Mouse (Mus musculus) lung, postnatal 36 days (tissue): Measurements from ENCODE around the gene Fbh1.

Source experiments
- DNase-seq: peaks from one replicate; pipeline ENCODE4 v3.0.0; 2022; ENCODE audit warnings: mixed read lengths

The Fbh1 gene

DNA sequence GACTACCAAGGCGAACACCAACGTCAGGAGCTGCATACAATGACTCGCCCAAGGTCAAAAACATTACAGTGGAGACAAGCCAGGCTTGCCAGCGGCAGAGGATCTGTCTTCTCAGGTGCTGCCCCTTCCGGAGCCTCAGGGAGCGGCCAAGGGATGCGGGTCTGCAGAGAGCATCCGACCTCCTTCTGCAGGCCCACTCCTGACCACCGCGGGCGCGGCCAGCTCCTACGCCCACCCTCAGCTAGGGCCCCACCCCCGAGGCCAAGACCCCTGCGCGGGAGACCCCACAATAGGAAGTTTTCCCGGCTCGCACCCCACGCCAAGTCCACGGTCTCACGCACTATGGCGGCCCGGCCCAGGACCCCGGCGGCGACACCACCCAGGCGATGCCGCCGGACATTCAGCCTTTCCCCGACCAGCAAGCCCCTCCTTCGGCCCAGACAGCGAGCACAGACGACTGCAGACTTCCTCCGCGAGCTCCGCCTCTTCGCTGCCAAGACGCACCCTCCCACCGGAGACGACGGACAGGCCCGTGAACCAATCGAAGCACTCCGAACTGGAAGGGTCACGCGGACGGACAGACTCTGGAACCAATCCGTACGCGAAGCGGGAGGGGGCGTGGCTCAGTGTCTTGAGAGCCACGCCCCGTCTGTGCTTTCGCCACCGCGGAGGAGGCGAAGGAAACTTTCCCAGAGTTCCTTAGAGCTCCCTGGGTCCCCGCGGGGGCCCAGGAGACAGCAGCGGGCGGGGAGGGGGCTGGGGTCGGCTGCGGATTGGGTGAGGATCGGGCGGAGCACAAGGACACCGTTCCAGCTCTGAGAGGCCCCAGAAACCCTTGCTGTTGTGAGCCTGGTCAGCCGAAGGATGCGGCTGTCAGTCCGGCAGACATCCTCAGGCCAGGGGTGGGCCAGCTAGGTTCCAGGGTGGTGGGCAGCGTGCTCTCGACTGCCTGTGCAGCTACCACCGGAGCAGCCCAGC, at the start of gene Fbh1, which contains the start of gene Ankrd16:
Fbh1 (minus strand) TSS at position 492 of the 978 bp plus-strand sequence.
Ankrd16 (plus strand) TSS at position 786 of the 978 bp plus-strand sequence.
- peak; percentile 100 for DNase-seq

DNA sequence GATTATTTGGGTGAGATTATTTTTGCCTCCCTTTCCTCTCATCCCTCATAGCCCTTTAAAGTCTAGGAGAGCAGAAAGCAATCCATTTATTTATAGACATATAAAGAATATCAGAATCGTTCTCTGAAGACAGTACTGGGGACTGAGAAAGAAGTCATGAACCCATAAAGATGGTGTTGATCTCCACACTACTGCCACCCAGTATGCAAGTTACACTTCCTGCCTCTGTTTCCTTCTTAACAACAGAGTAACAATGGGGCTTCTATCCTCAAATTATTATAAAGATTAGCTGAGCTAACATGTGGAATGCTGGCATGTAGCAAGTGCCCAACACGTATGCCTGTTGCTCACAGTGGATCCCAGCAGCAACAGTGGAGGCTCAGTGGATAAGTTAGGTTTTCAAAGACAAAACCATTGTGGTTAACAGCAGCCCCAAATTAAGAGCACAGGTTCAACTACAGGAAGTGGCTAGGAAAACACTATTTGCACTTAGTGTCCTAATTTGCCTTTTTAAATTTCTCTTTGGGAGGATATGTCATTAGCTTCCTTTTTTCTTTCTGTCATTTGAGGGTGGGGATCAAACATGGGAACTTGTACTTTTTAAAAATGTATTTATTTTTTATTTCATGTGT, 24.0 kb upstream of the Fbh1 start:
- DNase-seq, result no peak

DNA sequence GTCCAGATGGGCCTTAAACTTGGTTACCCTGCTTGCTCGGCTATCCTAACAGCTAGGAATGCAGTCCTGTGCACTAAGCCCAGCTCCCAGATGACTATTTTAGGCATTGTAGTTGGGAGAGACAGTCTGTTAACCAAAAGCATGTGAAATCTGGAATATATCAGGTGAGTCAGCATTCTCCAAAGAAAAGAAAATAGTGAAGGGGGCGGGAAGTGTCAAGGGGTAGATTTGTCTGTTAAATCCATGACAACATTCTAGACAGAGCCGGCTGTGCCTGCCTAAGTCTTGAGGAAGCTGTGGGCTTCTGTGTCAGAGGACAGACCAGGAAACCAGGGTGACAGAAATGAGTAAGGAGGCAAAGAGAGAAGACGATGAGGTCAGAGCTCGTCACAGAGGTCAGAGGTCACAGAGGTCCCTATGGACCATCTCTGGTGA, 20.6 kb upstream of the Fbh1 start:
- no peak for DNase-seq

DNA sequence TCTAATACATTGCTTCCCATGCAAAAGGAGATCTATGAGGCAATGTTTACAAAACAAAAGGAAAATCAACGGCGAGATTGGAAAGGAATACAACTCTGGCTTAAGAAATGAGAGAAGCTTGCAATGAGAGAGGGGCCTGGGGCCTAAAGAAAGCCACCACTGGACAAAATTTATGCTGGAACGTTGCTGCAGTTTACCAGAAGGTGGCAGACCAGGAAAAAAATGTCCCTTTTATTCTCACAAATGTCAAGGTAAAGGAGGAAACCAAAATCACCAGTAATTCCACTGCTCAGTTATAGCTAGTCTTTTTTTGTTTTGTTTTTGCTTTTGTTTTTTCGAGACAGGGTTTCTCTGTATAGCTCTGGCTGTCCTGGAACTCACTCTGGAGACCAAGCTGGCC, 17.3 kb upstream of the Fbh1 start:
- no peak for DNase-seq

DNA sequence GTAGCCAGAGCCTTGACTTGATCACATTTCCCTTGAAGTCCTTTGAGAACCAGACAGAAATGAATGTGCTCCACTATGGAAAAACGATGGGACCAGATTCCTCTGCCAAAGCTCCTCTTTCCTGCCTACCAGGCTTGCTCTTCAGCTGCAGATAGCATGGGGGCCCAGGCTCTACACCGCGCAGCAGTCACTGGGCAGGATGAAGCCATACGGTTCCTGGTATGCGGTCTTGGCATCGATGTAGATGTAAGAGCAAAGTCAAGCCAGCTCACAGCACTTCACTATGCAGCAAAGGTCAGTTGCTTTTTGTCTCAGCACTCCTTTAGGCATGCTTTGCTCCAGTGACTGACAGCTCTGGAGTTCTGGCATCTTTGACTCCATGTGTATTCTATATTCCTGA, 6.8 kb upstream of the Fbh1 start:
- DNase-seq, result no peak

DNA sequence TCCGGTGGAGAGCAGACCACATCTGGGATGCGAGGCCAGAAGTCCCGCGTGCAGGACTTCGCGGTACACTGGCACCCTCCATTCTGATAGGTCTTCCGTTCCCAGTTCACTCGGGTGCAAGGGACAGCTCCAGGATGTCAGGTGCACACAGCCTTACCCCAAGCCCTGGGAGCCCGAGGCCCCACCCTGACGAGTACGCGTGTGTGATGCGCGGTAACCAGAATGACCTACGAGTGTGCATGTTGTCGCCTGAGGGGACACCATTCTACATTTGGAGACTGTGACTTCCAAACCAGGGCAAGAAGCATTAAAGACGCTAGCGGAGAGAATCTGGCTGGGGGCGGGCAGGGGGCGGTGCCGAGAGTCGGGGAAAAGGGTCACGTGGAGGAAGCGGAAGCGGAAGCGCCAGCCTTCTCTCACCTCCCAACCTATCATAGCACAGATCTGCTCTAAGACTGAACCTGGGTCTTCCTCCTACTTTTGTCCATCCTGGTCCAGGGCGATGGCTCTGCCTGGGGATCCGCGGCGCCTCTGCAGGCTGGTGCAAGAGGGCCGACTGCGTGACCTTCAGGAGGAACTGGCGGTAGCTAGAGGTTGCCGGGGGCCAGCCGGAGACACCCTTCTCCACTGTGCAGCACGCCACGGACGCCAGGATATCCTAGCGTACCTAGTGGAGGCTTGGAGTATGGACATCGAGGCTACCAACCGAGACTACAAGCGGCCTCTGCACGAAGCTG, 873 bp upstream of the Fbh1 start:
- DNase-seq, result peak; percentile 90

DNA sequence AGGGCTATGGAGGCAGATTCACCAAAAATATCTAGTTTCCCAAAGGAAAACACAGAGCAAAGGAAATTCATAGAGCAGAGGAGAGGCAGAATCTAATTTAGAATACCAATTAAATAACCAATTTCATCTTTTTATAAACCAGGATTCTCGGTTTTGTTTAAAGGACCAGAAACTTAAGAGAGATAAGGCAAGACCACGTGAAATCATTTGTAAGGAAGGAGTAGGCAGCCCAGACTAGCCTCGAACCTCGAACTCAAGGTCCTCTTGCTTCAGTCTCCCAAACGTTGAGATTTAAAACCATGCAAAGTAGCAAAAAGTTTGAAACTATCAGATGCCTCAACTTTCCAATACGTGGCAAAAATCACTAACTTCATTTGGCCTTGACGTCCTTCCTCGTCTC, 967 bp downstream of the Fbh1 start:
- DNase-seq, result no peak

DNA sequence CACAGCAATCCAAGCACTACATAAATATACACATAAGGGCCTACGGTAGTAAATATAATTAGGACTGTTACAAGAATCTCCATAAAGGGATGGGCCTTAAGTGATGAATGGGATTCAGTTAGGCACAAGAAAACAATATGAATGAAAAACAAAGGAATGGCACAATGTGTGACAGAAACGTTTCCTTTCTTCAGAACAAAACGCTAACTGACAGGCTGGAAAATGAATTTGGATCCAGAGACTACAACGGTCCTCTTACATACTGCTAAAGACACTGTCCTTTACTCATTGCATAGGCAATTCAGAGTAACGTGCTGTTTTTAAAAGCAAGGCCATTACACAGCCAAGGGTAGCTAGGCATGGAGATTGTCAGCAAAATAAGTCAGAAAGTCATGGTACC, 2.3 kb downstream of the Fbh1 start:
- no peak for DNase-seq

DNA sequence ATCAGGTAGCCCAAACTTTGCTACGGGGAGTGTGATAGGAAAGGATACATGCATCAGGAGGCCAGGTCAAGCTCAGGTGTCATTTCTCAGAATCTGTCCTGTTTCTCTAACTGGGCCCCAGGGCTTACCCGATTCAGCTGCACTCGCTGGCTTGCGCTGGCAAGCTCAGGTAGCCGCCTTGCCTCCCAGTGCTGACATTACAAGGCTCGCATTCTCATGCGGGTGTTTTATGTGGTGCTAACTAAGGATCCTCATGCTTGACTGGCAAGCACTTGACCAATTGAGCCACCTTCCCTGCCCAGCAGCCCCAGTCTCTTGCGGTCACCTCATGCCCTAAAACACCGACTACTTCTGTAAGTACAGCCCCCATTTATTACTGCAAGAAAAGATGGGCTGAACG, 3.0 kb downstream of the Fbh1 start:
- DNase-seq, result no peak

DNA sequence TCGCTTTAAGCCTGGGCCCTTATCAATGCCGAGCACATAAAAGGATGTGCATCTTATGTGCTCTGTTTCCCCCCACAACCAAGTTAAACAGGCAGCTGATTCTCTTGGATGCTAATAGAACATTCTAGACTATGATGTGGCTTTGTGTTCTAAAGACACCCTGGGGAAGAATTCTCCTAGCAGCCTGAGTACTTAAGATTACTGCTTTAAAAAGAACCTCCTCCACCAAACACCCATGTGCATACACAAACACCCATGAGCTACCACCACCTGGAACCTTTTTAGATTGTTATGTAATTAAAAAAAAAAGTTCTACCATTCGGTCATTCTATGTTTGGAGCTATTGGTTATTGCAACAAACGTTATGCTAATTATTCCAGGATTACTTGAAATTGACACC, 5.0 kb downstream of the Fbh1 start:
- DNase-seq, result no peak

DNA sequence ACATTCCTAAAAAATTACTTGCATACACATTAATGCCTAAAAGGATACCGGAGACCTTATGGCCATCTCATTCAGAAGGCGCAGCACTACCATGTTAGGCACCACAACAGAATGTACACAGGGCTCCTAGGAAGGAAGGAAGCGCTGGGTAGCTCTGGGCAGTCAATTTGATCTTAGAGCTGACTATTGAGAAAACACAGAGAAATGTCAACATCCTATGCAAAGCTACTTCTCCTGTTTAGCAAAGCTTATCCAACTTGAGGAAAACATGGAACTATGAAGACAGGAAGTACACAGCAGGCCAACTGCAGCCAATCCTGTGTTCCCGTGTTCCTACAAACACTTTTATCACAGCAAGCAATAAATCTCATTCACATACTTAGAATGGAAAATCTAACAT, 5.7 kb downstream of the Fbh1 start:
- DNase-seq, result no peak

DNA sequence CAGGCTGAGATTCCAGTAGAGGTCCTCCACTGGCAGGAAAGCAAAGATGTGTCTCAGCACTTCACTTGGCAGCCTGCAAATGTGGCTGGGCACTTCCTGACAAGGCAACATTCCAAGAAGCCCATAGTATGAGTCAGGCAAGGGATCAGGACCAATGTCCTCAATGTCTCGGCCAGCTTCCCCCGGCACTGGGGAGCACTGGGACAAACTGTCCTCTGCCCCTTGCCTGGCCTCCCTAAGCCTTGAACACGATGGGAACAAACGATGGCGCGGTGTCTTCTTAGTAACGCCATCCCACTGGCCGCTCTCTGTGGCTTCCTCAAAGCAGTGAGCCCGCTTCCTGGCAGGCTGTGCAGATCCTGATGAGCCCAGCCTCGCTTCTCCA, 10.2 kb downstream of the Fbh1 start:
- no peak for DNase-seq

DNA sequence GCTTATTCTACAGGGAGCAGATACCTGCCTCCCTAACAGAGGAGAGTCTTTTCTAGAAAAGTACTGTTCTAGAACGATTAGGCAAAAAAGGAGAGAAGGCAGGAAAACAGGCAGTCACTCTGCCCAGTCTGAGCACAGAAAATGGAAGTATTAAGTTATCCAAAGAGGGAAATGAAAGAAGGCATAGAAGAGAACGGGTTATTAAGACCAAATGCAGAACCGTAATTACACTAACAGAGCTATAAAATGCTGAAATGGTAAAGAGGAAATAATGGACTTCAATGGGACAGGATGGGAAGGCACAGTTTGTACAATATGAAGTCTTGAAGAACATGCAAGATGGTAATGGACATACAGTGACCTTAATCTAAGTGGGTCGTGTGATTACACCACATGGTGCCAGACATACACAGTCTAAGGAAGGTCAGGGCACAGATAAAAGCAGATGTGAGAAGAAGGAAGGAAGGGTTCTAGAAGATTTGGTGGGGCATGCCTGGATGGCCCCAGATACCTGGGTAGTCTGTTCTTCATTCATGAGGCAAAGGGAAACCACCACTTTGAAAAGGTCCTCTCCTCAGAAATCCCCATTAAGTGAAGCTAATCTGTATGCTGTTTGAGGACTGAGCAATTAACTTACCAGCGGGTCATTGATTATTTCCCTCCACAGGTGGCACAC, 10.8 kb downstream of the Fbh1 start:
- DNase-seq, result no peak

DNA sequence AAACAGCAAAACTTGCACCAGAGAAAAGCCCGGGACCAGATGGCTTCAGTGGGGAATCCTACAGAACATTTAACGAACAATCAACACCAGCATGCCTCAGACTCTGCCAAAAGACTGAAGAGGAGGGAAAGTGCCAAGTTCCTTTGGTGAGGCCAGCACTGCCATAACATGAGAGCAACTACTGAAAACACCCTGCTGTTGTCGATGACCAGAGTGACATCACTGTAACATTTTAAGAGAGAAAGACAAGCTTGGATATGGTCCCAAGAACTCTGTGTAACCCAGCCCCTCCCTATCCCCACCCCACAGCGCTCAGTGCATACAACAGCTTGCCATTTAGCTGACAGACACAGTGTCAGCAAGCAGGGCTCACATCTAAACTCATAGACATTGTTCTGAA, 11.7 kb downstream of the Fbh1 start:
- DNase-seq, result peak; percentile 8

DNA sequence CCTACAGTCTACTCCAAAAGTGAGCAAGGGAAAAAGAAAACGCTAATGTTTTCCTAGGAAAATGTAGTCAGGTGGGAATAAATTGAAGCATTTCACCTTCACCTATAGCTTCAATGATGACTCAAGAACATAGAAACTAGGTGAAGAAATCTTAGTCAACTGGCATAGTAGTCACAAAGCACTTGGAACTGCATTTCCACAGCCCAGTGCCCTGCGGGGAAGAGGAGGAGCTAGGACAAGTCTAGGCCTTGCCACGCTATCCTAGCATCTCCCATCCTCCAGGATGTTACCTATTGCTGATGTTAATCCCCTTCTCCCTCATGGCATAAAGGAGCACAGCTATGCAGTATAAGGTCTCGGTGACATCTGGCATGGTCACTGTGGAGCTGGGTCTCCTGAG, 14.8 kb downstream of the Fbh1 start:
- no peak for DNase-seq

DNA sequence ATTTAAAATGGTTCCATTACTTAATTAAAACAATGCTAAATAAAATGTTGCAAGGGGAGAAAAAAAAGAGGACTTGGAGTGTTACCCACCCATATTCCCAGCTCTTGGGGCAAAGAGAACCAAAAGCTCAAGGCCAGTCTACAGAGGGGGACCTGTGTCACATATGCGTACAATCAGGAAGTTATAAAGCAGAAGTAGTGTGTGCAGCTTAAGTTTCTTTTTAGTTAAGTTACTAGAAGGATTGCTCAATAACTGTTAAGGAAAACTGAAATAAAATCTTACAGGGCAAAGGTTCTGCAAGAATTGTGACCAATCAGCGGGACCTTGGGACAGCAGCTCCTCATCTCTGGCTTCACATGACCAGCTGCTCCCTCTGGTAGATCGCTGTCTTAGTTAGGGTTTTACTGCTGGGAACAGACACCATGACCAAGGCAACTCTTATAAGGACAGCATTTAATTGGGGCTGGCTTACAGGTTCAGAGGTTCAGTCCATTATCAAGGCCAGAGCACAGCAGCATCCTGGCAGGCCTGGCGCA, 37.8 kb downstream of the Fbh1 start:
- peak; percentile 21 for DNase-seq

DNA sequence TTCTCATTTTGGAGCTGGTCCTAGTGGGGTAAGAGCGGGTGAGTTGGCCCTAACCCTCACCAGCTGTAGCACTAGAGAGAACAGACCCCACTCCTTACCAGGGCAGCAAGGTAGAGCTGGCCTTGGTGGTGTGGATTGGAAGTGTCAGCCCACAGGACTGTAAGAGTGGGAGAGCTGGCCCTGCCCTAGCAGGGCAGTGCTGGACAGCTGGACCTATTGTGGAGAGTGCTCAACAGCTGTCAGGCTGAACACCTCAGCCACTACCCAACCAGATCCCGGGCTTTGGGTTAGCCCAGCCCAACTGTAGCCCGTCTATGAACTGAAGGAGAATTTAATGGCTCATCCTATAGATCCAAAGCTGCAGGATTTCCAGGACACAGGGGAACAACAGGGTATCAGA, 38.6 kb downstream of the Fbh1 start:
- DNase-seq, result no peak

DNA sequence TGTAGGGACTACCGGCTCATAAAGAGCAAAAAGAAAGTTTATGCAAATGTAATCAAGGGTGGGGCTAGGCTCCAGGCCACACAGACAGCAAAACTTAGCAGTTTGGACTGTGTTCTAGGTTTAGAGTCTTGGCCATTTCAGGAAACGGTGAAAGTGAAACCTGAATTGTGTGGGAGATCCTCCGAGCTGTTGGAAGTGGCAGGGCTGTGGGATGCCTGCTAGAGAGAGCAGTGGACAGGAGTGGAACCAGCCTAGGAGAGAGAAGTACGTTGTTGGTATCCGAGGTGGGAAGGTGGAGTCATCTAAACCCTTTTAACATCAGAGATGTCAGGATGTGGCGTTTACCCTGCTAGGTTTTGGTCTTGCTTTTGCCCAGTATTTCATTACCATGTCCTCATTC, 41.5 kb downstream of the Fbh1 start:
- no peak for DNase-seq

DNA sequence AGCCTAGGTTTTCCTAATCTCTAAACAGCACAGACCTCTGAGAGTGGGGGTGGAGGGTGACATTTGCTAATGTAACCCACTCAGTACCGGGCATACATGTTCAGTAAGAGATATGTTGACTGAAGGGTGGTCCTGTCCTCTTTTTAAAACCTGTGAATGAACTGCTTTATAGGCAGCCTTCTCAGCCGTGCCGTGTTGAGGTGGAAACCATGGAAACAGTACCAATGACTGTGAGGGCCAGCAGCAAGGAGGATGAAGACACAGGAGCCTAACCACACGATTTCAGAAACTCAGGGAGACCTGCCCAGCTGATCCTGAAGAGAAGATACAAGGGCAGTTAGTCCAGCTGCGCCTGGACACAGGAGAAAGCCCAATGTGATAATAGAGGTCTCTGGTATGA, 44.4 kb downstream of the Fbh1 start:
- DNase-seq, result no peak

DNA sequence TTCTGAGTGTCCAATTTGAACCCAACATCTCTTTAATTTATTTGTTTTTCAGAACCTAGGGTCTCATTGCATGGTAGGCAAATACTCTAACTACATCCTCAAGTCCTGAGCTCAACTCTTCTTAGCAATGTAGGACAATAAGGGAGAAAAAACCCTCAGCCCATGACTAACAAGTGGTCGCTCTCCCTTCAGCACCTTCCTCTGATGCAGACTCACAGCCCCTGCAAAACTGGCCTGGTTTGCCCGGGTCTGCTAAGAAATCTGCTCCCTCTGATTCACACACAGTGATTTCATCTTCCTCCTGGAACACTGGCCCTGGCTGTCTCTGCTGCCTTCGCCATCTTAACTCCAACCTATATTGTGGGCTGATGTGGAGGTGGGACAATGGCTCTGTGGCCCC, 48.3 kb downstream of the Fbh1 start:
- DNase-seq, result no peak

DNA sequence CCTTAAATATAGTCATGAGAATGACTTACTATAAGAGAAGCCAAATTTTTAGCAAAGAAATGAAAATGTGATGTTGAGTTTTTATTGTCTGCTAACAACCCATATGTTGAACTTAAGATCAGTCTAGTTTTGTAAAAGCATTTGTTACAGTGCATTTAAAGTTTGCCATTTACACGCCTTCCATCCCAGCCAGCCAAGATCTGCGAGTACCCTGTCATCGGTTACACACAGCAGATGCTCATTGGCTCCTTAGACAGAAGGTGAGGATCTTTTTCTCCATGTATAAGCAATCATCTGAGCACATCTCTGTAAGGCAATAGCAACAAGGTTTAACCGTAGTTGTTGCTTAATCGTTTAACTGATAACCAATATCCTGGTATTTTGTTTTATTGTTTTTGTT, 49.8 kb downstream of the Fbh1 start:
- DNase-seq, result no peak

DNA sequence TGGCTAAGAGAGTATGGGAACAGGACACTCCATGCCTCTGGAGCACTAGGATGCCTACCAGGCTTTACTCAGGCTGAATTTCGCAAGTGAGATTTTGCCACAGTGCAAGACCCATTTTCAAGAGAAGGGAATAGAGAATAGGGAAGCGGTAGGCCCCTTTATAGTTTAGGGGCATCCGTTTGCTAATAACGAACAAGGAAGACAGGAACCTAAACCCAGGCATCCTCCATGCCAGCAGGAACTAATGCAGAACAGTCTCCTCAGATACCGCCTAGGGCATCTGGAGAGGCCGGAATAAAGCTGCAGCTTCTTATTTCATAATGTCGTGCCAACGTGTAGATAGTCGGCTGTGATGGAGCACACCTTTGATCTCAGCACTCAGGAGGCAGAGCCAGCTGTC, 54.8 kb downstream of the Fbh1 start:
- DNase-seq, result no peak

DNA sequence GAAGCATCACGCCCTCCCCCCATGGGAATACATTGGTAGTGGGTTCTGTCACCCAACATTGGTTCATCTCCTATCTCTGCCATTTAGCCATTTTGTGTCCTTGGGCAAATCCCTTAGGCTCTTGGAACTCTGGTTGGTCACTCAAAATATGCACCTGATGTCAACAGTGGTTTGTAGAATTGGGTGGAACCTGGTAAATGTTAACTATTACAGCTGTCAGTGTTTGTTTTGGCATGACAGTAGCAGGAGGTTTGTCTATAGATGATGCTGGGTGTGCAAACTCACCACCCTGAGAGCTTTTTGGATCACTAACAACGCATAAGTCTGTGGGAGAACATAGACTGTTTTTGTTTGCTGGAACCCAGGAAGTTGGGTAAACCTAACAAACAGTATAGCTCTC, 58.8 kb downstream of the Fbh1 start:
- DNase-seq, result no peak
